Mouse (Mus musculus) intestine, embryonic 15.5 days (tissue): ENCODE measurements around the gene Dnajc8. TPM values are rescaled to one million over a fixed set of nuclear protein-coding genes. Genes with fewer than 3 reads are reported as not detected.
"Not testable (repeated sequence)": the region's sequence is repeated elsewhere in the genome, so short reads cannot be mapped to it uniquely, and the experiment has no call there.

Experiments used
- ATAC-seq: fragments of 200-750 bp; cut with Nextera tagmentation; 2 replicates; pipeline ENCODE4 v1.8.0; 2017; ENCODE audit warnings: moderate TSS enrichment, moderate library complexity
- H3K27ac ChIP-seq: fragments of 300-500 bp; sonication (generic); 2 replicates; pipeline ENCODE4 v1.5.1; 2015; ENCODE audit warnings: mild to moderate bottlenecking, inconsistent platforms
- H3K27me3 ChIP-seq: fragments of 300-500 bp; sonication (generic); replicated peaks from 2 replicates; pipeline ENCODE4 v1.6.1; 2015; ENCODE audit warnings: inconsistent platforms
- H3K36me3 ChIP-seq: fragments of 300-500 bp; sonication (generic); 2 replicates; pipeline ENCODE4 v1.6.1; 2015; ENCODE audit warnings: inconsistent platforms
- H3K4me1 ChIP-seq: fragments of 300-500 bp; sonication (generic); replicated peaks from 2 replicates; pipeline ENCODE4 v1.6.1; 2015; ENCODE audit warnings: inconsistent platforms
- H3K4me2 ChIP-seq: fragments of 300-500 bp; sonication (generic); replicated peaks from 2 replicates; pipeline ENCODE4 v1.6.1; 2015; ENCODE audit warnings: mild to moderate bottlenecking, inconsistent platforms
- H3K4me3 ChIP-seq: fragments of 300-500 bp; sonication (generic); replicated peaks from 2 replicates; pipeline ENCODE4 v1.5.1; 2015; ENCODE audit warnings: inconsistent platforms
- H3K9ac ChIP-seq: fragments of 300-500 bp; sonication (generic); 2 replicates; pipeline ENCODE4 v1.6.1; 2015; ENCODE audit warnings: inconsistent platforms
- H3K9me3 ChIP-seq: fragments of 300-500 bp; sonication (generic); 2 replicates; pipeline ENCODE4 v1.6.1; 2016; ENCODE audit warnings: inconsistent platforms
- WGBS: fragments of 180-500 bp; shearing (Covaris S2); methylation state at CpG from one replicate; pipeline ENCODE4 v1.1.7; 2015; 5-methylcytosine and 5-hydroxymethylcytosine counted together
- polyA plus RNA-seq: library from polyadenylated mRNA; unstranded; fragments of >200 nt; fragmentation: Nextera tagmentation; extraction: Ambion mirVana; gene quantifications from 2 replicates; pipeline ENCODE4 v1.2.1, GENCODE M21; 2015

Gene Dnajc8
- polyA plus RNA-seq, 1 experiment from 2014 or later: 154 TPM

DNA sequence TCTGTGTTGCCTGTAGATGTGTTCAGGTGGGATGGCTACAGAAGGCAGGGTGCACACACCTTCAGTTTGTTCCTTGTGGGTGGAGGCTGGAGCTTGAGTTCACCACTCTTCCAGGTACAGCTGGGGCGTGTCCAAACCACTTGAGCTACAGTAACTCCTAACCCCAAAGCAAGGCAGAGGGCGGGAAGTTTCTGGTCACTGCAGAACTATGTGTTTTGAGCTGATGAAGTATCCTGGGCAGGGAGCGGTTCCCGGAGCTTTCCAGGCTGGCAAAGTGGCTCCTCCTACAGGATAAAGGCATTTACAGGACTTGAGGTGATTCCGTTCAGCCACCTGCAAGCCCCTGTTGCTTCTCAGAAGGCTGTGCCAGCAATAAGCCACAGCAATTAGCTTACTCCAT lies 18.9 kb downstream of the Dnajc8 start:
- H3K27ac ChIP-seq: no peak overlapping the region
- 70% methylated on average over 5 of the region's 5 CpGs for WGBS

DNA sequence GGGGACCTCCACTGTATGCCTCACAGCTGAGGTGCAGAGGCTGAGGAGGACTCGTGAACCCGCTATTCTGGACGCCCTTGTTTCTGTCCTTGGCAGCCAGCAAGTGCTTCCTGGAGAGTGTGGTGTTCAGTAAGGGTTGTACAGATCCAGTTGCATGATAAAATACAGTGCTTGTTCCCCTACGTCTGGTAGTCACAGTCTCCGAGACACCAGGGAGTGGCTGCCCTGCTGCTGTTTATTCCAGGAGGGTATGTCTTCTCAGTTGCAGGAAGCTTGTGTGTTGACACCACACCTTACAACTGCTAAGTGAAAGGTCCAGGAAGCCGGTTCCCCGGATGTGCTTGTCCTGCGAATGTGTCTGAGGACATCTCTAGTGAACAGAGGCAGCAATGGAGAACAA lies 19.3 kb downstream of the Dnajc8 start:
- WGBS: 72% methylated on average over 8 of the region's 8 CpGs
- no peak overlapping the region for H3K27ac ChIP-seq
- no peak for ATAC-seq

More for the DNA sequence above, 18.9 kb downstream of the Dnajc8 start:
- Histone ChIP-seq H3K4me3 (no peak overlapping the region), H3K4me1 (no peaks in the 10 kb centered on the region), H3K36me3 (peaks cover 35% of the 10 kb centered on the region), H3K27me3 (no peaks in the 10 kb centered on the region), H3K9me3 (no peaks in the 10 kb centered on the region), H3K9ac (no peak overlapping the region), H3K4me2 (no peak overlapping the region)
- no peak for ATAC-seq

DNA sequence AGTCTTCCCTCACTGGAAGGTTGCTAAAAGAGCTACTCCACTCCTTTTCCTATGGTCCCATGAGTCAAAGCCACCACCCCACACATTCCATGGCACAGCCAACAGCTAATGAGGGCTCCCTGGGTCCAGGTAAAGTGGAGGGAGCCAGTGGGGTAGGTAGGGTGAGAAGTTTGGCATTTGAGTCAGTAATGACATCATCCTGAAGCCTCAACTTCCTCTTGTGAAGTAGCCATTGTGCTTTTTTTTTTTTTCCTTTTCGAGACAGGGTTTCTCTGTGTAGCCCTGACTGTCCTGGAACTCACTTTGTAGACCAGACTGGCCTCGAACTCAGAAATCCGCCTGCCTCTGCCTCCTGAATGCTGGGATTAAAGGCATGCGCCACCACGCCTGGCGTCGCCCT lies 20.2 kb downstream of the Dnajc8 start:
- WGBS: 88% methylated on average over 7 of the region's 7 CpGs

More for the DNA sequence above, 19.3 kb downstream of the Dnajc8 start:
- Histone ChIP-seq H3K36me3 (peaks cover 31% of the 10 kb centered on the region), H3K4me3 (no peak overlapping the region), H3K27me3 (no peaks in the 10 kb centered on the region), H3K4me1 (no peaks in the 10 kb centered on the region), H3K9ac (no peak overlapping the region), H3K4me2 (no peak overlapping the region), H3K9me3 (no peaks in the 10 kb centered on the region)

DNA sequence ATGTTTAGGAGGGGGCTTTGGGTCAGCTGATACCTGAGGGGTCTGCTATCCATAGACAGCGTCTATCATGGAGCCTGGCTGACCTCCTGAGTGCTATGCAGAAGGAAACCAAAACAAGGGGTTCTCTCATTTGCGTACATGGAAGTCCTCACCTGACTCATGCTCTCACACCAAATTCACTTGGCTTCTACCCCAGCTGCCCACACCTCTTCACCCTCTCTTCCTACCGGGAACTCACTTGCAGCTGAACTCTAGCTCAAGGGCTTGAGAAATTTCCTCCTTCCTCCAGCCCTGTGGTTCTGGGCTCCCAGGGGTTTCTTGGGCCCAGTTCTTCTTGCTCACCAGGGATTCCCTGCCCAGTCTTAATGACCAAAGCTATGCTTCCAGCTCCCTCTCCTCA lies 27.9 kb downstream of the Dnajc8 start:
- H3K36me3 ChIP-seq: no peaks in the 10 kb centered on the region
- peaks cover 13% of the 10 kb centered on the region; the same call in 1 of the 2 replicates for H3K4me1 ChIP-seq
- peak overlapping the region; percentile 11; the same call in 1 of the 2 replicates for H3K4me2 ChIP-seq
- no peaks in the 10 kb centered on the region for H3K27me3 ChIP-seq
- H3K9me3 ChIP-seq: no peaks in the 10 kb centered on the region
- 71% methylated on average over 3 of the region's 3 CpGs for WGBS
- no peak overlapping the region for H3K9ac ChIP-seq
- ATAC-seq: no peak
- no peak overlapping the region for H3K4me3 ChIP-seq
- H3K27ac ChIP-seq: no peak overlapping the region

More for the DNA sequence above, 20.2 kb downstream of the Dnajc8 start:
- not testable (repeated sequence) for H3K9ac ChIP-seq, H3K4me3 ChIP-seq, H3K4me1 ChIP-seq, H3K27ac ChIP-seq, H3K4me2 ChIP-seq, H3K9me3 ChIP-seq, H3K27me3 ChIP-seq, ATAC-seq
- H3K36me3 ChIP-seq: peaks cover 25% of the 10 kb centered on the region

DNA sequence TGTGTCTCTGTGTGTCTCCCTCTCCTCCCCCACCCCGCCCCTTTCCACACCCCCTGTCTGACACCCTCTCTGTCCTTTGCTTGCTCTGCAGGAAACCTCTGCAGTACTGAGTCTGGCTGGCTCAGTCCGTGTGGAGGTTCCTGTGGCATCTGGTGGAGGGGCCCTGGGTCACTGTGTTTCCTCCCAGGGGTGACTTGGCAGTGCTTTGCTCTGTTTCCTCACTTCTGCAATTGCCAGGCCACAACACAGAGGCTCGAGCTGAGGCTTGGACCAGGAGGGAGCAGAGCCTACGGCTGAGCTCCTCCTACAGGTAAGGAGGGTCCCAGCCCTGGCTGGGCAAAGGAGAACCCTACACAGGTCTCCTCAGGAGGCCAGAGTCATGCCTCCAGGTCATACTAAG lies 28.6 kb downstream of the Dnajc8 start, which contains the start of gene Ptafr:
Gene Ptafr, plus strand, starts transcription at position 103 of the 400 bp plus-strand sequence.
- H3K36me3 ChIP-seq: no peaks in the 10 kb centered on the region
- peak; percentile 55 for ATAC-seq
- H3K27me3 ChIP-seq: no peaks in the 10 kb centered on the region
- WGBS: 34% methylated on average over 4 of the region's 4 CpGs
- H3K4me1 ChIP-seq: peaks cover 13% of the 10 kb centered on the region; the same call in 1 of the 2 replicates
- H3K4me3 ChIP-seq: no peak within 1 kb of the TSS
- H3K9me3 ChIP-seq: no peaks in the 10 kb centered on the region
- peak within 1 kb of the TSS; percentile 11; the same call in 1 of the 2 replicates for H3K4me2 ChIP-seq
- no peak within 1 kb of the TSS for H3K27ac ChIP-seq
- H3K9ac ChIP-seq: no peak within 1 kb of the TSS

DNA sequence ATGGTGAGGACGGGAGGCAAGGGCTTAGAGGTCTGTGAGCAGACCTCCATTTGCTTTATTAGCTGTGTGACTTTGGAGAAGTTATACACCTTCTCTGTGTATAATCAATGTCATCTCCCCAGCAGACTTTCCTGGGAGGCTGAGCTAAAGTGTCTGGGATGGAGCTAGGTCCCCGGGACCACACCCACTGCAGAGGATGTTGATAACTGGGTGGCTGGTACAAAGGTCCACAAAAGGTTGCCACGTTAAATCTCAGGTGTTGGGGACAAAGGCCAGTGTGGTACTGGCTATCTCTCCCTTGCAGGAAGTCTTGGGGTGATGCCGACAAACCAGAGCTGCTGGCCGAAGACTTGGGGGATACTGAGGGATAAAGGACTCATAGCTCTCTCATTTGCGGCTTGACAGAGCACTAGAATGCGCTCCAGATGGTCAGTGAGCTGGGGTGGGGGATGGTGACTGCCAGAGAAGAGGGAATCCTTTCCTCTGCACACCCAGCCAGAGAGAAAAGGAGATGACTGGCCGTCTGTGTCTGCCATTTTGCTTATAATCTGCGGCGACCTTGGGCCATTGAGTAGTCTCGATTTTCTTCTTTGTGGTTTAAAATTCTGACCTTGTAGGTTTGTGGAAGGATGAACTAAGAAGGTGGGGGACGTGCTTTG lies 29.9 kb downstream of the Dnajc8 start:
- Histone ChIP-seq H3K27me3 (no peaks in the 10 kb centered on the region), H3K9me3 (no peaks in the 10 kb centered on the region), H3K36me3 (no peaks in the 10 kb centered on the region), H3K4me1 (peaks cover 13% of the 10 kb centered on the region; the same call in 1 of the 2 replicates), H3K4me2 (no peak overlapping the region), H3K27ac (no peak overlapping the region), H3K4me3 (no peak overlapping the region), H3K9ac (no peak overlapping the region)
- 68% methylated on average over 12 of the region's 12 CpGs for WGBS
- peak; percentile 52; the same call in 1 of the 2 replicates for ATAC-seq

DNA sequence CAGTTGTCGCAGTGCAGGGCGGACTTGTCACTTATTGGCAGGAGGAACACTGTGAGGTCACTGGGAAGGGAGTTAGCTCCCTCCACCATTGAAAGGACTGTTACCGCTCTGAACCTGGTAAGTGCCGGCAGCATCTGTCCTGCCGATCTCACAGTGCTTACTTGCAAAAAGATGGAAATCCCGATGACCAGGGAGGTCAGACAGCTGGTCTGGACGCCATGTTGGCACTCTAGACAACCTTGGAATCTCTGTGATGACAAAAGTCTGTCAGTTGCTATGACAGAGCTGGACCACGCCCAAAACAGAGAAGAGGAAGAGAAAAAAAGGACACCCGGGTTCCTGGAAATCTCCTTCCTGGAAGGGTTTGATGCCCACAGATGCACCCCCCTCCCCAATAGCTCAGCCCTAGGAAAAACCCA lies 32.0 kb downstream of the Dnajc8 start:
- Histone ChIP-seq H3K4me1 (peaks cover 19% of the 10 kb centered on the region), H3K9ac (no peak overlapping the region), H3K36me3 (no peaks in the 10 kb centered on the region), H3K9me3 (no peaks in the 10 kb centered on the region), H3K4me3 (no peak overlapping the region), H3K4me2 (no peak overlapping the region), H3K27me3 (no peaks in the 10 kb centered on the region), H3K27ac (no peak overlapping the region)
- 63% methylated on average over 9 of the region's 9 CpGs for WGBS
- no peak for ATAC-seq

DNA sequence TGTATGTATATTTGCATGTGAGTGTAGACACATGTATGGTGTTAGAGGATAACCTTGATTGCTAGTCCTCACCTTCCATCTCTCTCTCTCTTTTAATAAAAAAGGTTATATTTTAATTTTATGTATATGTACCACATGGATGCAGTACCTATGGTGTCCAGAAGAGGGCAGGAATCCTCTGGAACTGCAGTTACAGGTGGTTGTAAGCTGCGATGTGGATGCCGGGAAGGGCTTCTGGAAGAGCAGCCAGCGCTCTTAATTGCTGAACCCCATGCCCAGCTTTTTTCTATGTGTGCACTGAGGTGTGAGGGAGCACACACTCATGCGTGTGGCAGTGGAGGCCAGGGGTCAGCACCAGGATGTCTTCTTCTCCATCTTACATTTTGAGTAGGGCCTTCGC lies 33.8 kb downstream of the Dnajc8 start:
- H3K4me3 ChIP-seq: no peak overlapping the region
- H3K27ac ChIP-seq: no peak overlapping the region
- no peak for ATAC-seq
- no peaks in the 10 kb centered on the region for H3K27me3 ChIP-seq
- no peaks in the 10 kb centered on the region for H3K36me3 ChIP-seq
- H3K4me2 ChIP-seq: no peak overlapping the region
- 88% methylated on average over 5 of the region's 5 CpGs for WGBS
- H3K4me1 ChIP-seq: peaks cover 13% of the 10 kb centered on the region
- no peaks in the 10 kb centered on the region for H3K9me3 ChIP-seq
- H3K9ac ChIP-seq: no peak overlapping the region

DNA sequence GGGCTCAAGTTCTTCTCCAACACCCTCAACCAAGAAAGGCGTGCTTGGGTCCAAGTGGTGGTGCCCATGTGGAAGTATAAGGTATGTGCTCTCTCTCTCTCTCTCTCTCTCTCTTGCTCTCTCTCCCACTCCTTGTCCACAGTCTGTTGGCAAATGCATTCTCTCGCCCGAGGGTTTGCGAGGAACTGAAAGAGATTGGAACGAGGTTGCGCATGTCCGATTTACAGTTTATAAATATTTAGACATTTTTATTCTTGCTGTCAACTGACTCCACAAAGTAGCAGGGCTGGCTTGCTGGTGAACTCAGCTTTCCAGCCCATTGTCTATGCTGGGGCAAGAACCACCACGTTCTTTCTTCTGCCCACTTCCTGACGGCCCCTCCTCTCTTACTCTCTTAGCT lies 35.8 kb downstream of the Dnajc8 start:
- Histone ChIP-seq H3K36me3 (no peaks in the 10 kb centered on the region), H3K27ac (peak overlapping the region; percentile 69), H3K9me3 (no peaks in the 10 kb centered on the region), H3K27me3 (no peaks in the 10 kb centered on the region), H3K9ac (no peak overlapping the region), H3K4me1 (peaks cover 6% of the 10 kb centered on the region), H3K4me3 (no peak overlapping the region), H3K4me2 (peak overlapping the region; percentile 15; the same call in 1 of the 2 replicates)
- 30% methylated on average over 9 of the region's 9 CpGs for WGBS
- ATAC-seq: no peak

DNA sequence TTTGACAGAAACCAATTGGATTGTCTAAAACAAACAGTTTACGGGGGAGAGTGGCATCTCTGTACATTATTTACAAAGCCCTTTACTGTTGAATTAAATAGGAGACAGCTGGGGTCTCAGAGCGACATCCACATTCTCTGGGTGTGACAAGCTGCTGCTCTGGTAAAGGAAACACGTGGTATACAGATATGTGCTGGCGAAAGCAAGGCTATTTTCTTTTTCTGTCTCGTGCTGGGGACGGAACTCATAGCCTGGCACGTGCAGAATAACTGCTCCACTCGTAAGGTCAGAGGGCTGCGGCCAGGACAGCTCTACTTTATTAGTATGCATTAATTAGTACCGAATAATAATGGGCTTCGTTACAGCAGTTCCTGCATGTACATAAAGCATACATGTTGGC lies 38.0 kb downstream of the Dnajc8 start:
- Histone ChIP-seq H3K4me3 (no peak overlapping the region), H3K9ac (no peak overlapping the region), H3K4me2 (no peak overlapping the region), H3K27ac (0 out of 2 replicates have a peak overlapping the region, but pooled peaks have one; percentile 6), H3K4me1 (peaks cover 6% of the 10 kb centered on the region), H3K27me3 (no peaks in the 10 kb centered on the region), H3K36me3 (no peaks in the 10 kb centered on the region), H3K9me3 (no peaks in the 10 kb centered on the region)
- 37% methylated on average over 11 of the region's 11 CpGs for WGBS
- peak; percentile 43; the same call in 1 of the 2 replicates for ATAC-seq

DNA sequence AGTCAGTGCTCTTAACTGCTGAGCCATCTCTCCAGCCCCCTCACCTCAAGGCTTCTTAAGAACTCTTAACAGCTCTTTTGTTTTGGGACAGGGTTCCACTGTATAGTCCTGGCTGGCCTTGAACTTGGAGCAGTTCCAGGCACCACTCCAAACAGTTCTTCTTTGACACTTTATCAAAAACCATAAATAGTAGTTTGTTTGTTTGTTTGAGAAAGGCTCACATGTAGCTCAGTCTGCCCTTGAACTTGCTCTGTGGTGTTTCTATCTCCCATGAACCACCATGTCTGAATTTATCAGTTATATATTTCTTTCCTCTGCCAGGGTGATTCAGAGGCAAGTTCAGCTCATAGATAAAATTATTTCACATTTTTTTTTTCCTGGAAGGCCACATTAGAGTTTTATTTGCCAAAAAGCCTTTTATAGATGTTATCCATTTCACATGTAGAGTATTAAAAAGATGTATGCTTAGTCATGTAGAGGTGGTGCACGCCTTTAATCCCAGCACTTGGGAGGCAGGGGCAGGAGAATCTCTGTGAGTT lies 39.5 kb downstream of the Dnajc8 start:
- no peaks in the 10 kb centered on the region for H3K27me3 ChIP-seq
- H3K4me3 ChIP-seq: no peak overlapping the region
- H3K36me3 ChIP-seq: no peaks in the 10 kb centered on the region
- H3K27ac ChIP-seq: no peak overlapping the region
- 88% methylated on average over 1 of the region's 1 CpGs for WGBS
- peaks cover 6% of the 10 kb centered on the region for H3K4me1 ChIP-seq
- ATAC-seq: no peak
- H3K4me2 ChIP-seq: no peak overlapping the region
- no peak overlapping the region for H3K9ac ChIP-seq
- no peaks in the 10 kb centered on the region for H3K9me3 ChIP-seq

DNA sequence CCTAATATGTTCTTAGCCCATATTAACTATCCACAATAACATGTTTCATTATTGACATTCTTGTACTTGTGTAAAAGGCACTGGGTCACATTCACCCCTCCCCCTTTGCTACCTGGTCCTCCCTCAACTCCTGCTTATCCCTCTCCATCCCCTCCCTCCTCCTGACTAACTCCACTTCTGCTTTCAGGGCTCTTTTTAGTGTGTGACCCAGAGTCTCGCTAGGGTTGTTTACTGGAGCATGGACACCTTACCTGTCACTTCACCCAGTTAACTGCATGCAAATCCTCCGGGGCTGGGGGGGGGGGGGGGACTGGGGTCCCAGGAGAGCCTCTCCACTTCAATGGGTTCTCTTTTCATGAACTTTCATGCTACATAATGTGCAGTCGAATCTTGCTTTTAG lies 48.4 kb downstream of the Dnajc8 start:
- Histone ChIP-seq H3K36me3 (no peaks in the 10 kb centered on the region), H3K4me1 (no peaks in the 10 kb centered on the region), H3K27me3 (no peaks in the 10 kb centered on the region), H3K4me2 (no peak overlapping the region), H3K9ac (no peak overlapping the region), H3K4me3 (no peak overlapping the region), H3K27ac (no peak overlapping the region), H3K9me3 (no peaks in the 10 kb centered on the region)
- 73% methylated on average over 3 of the region's 3 CpGs for WGBS
- ATAC-seq: no peak

DNA sequence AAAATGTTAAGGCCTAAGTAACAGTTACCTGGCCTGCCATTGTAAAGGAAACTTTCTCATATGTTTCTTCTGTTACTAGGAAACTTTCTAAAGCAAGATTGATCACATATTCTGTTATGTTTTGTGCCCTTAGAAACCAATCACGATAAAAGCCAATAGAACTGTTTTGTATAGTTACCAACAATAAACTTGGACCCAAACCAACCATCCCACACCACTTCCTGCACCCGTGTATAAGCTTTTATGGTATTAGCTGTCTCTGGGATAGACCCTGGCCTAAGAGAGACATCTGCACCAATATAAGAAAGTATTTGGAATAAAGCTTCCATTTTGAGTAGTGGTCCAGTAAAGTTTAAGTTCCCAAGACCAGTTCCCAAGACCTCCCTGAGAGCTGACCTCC lies 49.6 kb downstream of the Dnajc8 start:
- no peaks in the 10 kb centered on the region for H3K9me3 ChIP-seq
- H3K36me3 ChIP-seq: no peaks in the 10 kb centered on the region
- H3K27ac ChIP-seq: no peak overlapping the region
- no peaks in the 10 kb centered on the region for H3K4me1 ChIP-seq
- no peak overlapping the region for H3K4me2 ChIP-seq
- H3K27me3 ChIP-seq: no peaks in the 10 kb centered on the region
- WGBS: 66% methylated on average over 2 of the region's 2 CpGs
- no peak overlapping the region for H3K4me3 ChIP-seq
- ATAC-seq: no peak
- H3K9ac ChIP-seq: no peak overlapping the region
